Mouse (Mus musculus): Measurements from ENCODE around the gene Ccdc170.

DNA sequence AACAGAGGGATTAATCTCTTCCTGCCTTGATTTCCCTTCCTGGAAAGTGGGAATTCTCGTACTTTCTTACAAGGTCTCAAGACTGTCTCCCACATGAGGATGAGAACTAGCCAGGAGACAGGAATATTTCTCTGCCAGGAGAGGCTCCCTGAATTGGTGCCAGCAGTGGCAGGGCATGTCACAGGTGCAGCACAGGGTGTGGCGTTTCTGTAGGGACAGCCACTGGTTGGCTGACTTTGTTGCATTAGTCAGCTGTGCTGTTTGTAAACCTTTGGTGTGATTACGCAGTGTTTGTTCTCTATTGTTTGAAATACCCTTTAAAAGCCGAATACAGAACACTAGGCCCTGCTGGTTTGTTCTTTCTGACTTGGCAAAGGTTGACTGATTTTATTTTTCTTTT is 117.3 kb downstream of the Ccdc170 start:
- no peak for TF ChIP-seq CTCF (IDR thresholded peaks at IDR 0.05; ENCODE audit: insufficient read depth, low read length)
- TF ChIP-seq POLR2A (IDR thresholded peaks at IDR 0.05; ENCODE audit: borderline replicate concordance, extremely low read depth, low read depth, low read length) = no peak

All from lung, adult 2 months (tissue).